Mouse (Mus musculus): ENCODE data around the gene Trappc2l.

DNA sequence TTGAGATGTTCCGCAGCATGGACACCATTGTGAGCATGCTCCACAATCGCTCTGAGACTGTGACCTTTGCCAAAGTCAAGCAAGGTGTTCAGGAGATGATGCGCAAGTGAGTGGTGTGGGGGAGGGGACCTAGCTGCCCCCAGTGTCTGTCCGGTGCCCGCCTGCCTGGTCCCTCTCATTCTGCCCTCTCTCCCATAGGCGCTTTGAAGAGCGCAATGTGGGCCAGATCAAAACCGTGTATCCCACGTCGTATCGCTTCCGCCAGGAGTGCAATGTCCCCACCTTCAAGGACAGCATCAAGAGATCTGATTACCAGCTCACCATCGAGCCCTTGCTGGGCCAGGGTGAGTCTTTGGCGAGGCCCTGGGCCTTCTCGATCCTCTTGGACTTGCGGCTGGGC is 41.4 kb upstream of the Trappc2l start:
- TF ChIP-seq CTCF (conservative IDR thresholded peaks at IDR 0.05; ENCODE audit: low read length) (no peak), NANOG (IDR thresholded peaks at IDR 0.05; ENCODE audit: borderline replicate concordance, low read length) (no peak)
